Mouse (Mus musculus) MEL (cell line): ENCODE measurements at regions not wholly inside any gene's neighbourhood (a gene's known extent, or its start where the extent isn't known, plus 50 kb on each side); places are given as distances from the start of the nearest gene placed in this dataset.

Experiments
- DNase-seq: peaks from one replicate; pipeline ENCODE4 v3.0.0; 2011; ENCODE audit warnings: low read depth, low spot score
- H3K27ac ChIP-seq: 2 replicates; pipeline ENCODE4 v1.5.1; 2012; ENCODE audit warnings: low read depth, mild to moderate bottlenecking, control low read depth, low read length, moderate library complexity; ENCODE audit not compliant: control insufficient read depth
- H3K27me3 ChIP-seq, 2 experiments: fragments of 150-350 bp in 1 of 2; sonication (generic) in 1 of 2; 2 replicates each; pipeline ENCODE4 v1.6.1; 2012; ENCODE audit warnings: low read length in 2 of 2, mild to moderate bottlenecking in 2 of 2, improper control_type of control experiment in 1 of 2, moderate library complexity in 1 of 2; ENCODE audit not compliant: insufficient read depth in 2 of 2, control insufficient read depth in 1 of 2
- H3K36me3 ChIP-seq, 2 experiments: 2 replicates each; pipeline ENCODE4 v1.6.1; 2012 to 2014; ENCODE audit warnings: low read length in 2 of 2, improper control_type of control experiment in 1 of 2, inconsistent platforms in 1 of 2, mild to moderate bottlenecking in 1 of 2; ENCODE audit not compliant: insufficient read depth in 2 of 2, control insufficient read depth in 1 of 2
- H3K4me1 ChIP-seq, 2 experiments: fragments of 150-350 bp in 1 of 2; sonication (generic) in 1 of 2; 2 replicates each; pipeline ENCODE4 v1.6.1; 2012; ENCODE audit warnings: low read length in 2 of 2, improper control_type of control experiment in 1 of 2, mild to moderate bottlenecking in 1 of 2; ENCODE audit not compliant: insufficient read depth in 2 of 2, control insufficient read depth in 1 of 2
- H3K4me3 ChIP-seq, 2 experiments: fragments of 150-350 bp in 1 of 2; sonication (generic) in 1 of 2; 2 replicates each; pipeline ENCODE4 v1.5.1; 2012; ENCODE audit warnings: low read depth in 2 of 2, low read length in 2 of 2, mild to moderate bottlenecking in 2 of 2, moderate library complexity in 2 of 2, control low read depth in 1 of 2, improper control_type of control experiment in 1 of 2; ENCODE audit not compliant: control insufficient read depth in 1 of 2, insufficient read depth in 1 of 2
- H3K79me2 ChIP-seq: 2 replicates; pipeline ENCODE4 v1.6.1; 2012; ENCODE audit warnings: mild to moderate bottlenecking, low read length, moderate library complexity; ENCODE audit not compliant: control insufficient read depth, poor library complexity, insufficient read depth
- H3K9ac ChIP-seq: 2 replicates; pipeline ENCODE4 v1.6.1; 2012; ENCODE audit warnings: low read depth, mild to moderate bottlenecking, control low read depth, low read length, moderate library complexity; ENCODE audit not compliant: control insufficient read depth, poor library complexity, severe bottlenecking
- H3K9me3 ChIP-seq: fragments of 150-350 bp; sonication (generic); replicated peaks from 2 replicates; pipeline ENCODE4 v1.6.1; 2012; ENCODE audit warnings: mild to moderate bottlenecking, low read length, improper control_type of control experiment, moderate library complexity; ENCODE audit not compliant: insufficient read depth
- BHLHE40 ChIP-seq: IDR thresholded peaks from 2 replicates; pipeline ENCODE4 v1.6.1; 2012; ENCODE audit warnings: low read depth, mild to moderate bottlenecking, inconsistent platforms, low read length, improper control_type of control experiment, borderline replicate concordance
- CHD2 ChIP-seq: IDR thresholded peaks from 2 replicates; pipeline ENCODE4 v1.6.1; 2011; ENCODE audit warnings: low read length, improper control_type of control experiment
- CTCF ChIP-seq, 3 experiments: IDR thresholded peaks in 2 of 3; conservative IDR thresholded peaks in 1 of 3; 2 replicates each; pipeline ENCODE4 v1.5.1; 2011 to 2012; ENCODE audit warnings: low read length in 3 of 3, low read depth in 2 of 3, mild to moderate bottlenecking in 2 of 3, improper control_type of control experiment in 1 of 3, inconsistent platforms in 1 of 3, mixed read lengths in 1 of 3, moderate library complexity in 1 of 3; ENCODE audit not compliant: control insufficient read depth in 1 of 3, insufficient read depth in 1 of 3, poor library complexity in 1 of 3, severe bottlenecking in 1 of 3
- ELF1 ChIP-seq: IDR thresholded peaks from 2 replicates; pipeline ENCODE4 v1.6.1; 2014; ENCODE audit warnings: low read depth, mild to moderate bottlenecking, inconsistent platforms, low read length, improper control_type of control experiment, moderate library complexity
- EP300 ChIP-seq, 2 experiments: IDR thresholded peaks; 2 replicates each; pipeline ENCODE4 v1.6.1; 2011; ENCODE audit warnings: improper control_type of control experiment in 2 of 2, low read length in 2 of 2, low read depth in 1 of 2, mild to moderate bottlenecking in 1 of 2
- ETS1 ChIP-seq: IDR thresholded peaks from 2 replicates; pipeline ENCODE4 v1.6.1; 2012; ENCODE audit warnings: low read depth, mild to moderate bottlenecking, inconsistent platforms, low read length, improper control_type of control experiment, moderate library complexity
- GABPA ChIP-seq: IDR thresholded peaks from 2 replicates; pipeline ENCODE4 v1.6.1; 2012; ENCODE audit warnings: low read depth, mild to moderate bottlenecking, inconsistent platforms, low read length, improper control_type of control experiment, moderate library complexity
- JUND ChIP-seq: IDR thresholded peaks from 2 replicates; pipeline ENCODE4 v1.6.1; 2011; ENCODE audit warnings: low read depth, mild to moderate bottlenecking, improper control_type of control experiment, low read length
- KAT2A ChIP-seq: conservative IDR thresholded peaks from 2 replicates; pipeline ENCODE4 v1.6.1; 2012; ENCODE audit warnings: low read depth, low read length, improper control_type of control experiment, inconsistent platforms
- MAX ChIP-seq: IDR thresholded peaks from 2 replicates; pipeline ENCODE4 v1.6.1; 2011; ENCODE audit warnings: low read length, improper control_type of control experiment
- MAZ ChIP-seq: IDR thresholded peaks from 2 replicates; pipeline ENCODE4 v1.6.1; 2012; ENCODE audit warnings: low read depth, mild to moderate bottlenecking, inconsistent platforms, low read length, improper control_type of control experiment
- MEF2A ChIP-seq: IDR thresholded peaks from 2 replicates; pipeline ENCODE4 v1.6.1; 2014; ENCODE audit warnings: low read depth, mild to moderate bottlenecking, inconsistent platforms, low read length, improper control_type of control experiment; ENCODE audit not compliant: poor library complexity, insufficient replicate concordance, severe bottlenecking; ENCODE audit errors: extremely low read depth
- MXI1 ChIP-seq: IDR thresholded peaks from 2 replicates; pipeline ENCODE4 v1.6.1; 2011; ENCODE audit warnings: mild to moderate bottlenecking, low read depth, low read length, improper control_type of control experiment
- MYB ChIP-seq: IDR thresholded peaks from 2 replicates; pipeline ENCODE4 v1.6.1; 2011; ENCODE audit warnings: mild to moderate bottlenecking, low read depth, low read length, improper control_type of control experiment
- MYC ChIP-seq: IDR thresholded peaks from 2 replicates; pipeline ENCODE4 v1.6.1; 2011; ENCODE audit warnings: low read depth, mild to moderate bottlenecking, low read length, improper control_type of control experiment, moderate library complexity
- NELFE ChIP-seq: IDR thresholded peaks from 2 replicates; pipeline ENCODE4 v1.6.1; 2011; ENCODE audit warnings: low read depth, low read length, improper control_type of control experiment
- NRF1 ChIP-seq: IDR thresholded peaks from 2 replicates; pipeline ENCODE4 v1.6.1; 2014; ENCODE audit warnings: low read depth, mild to moderate bottlenecking, inconsistent platforms, low read length, improper control_type of control experiment, moderate library complexity; ENCODE audit not compliant: poor library complexity, insufficient read depth, severe bottlenecking
- POLR2A ChIP-seq, 2 experiments: IDR thresholded peaks; 2 replicates each; pipeline ENCODE4 v1.6.1; 2011 to 2012; ENCODE audit warnings: low read length in 2 of 2, mild to moderate bottlenecking in 2 of 2, control low read depth in 1 of 2, improper control_type of control experiment in 1 of 2, low read depth in 1 of 2, moderate library complexity in 1 of 2; ENCODE audit not compliant: control insufficient read depth in 1 of 2, insufficient read depth in 1 of 2, poor library complexity in 1 of 2
- POLR2AphosphoS5 ChIP-seq: IDR thresholded peaks from 2 replicates; pipeline ENCODE4 v1.6.1; 2012; ENCODE audit warnings: low read depth, borderline replicate concordance, mild to moderate bottlenecking, inconsistent platforms, low read length, moderate library complexity, mixed read lengths
- RAD21 ChIP-seq: IDR thresholded peaks from 2 replicates; pipeline ENCODE4 v1.6.1; 2011; ENCODE audit warnings: mild to moderate bottlenecking, low read depth, low read length, improper control_type of control experiment
- TAL1 ChIP-seq: IDR thresholded peaks from 2 replicates; pipeline ENCODE4 v1.6.1; 2012; ENCODE audit warnings: mild to moderate bottlenecking, inconsistent platforms, low read length, moderate library complexity, mixed read lengths
- TBP ChIP-seq: IDR thresholded peaks from 2 replicates; pipeline ENCODE4 v1.8.0; 2011; ENCODE audit warnings: low read depth, low read length, improper control_type of control experiment
- TCF12 ChIP-seq: IDR thresholded peaks from 2 replicates; pipeline ENCODE4 v1.6.1; 2014; ENCODE audit warnings: low read depth, mild to moderate bottlenecking, inconsistent platforms, low read length, improper control_type of control experiment, moderate library complexity
- USF1 ChIP-seq: IDR thresholded peaks from 2 replicates; pipeline ENCODE4 v1.6.1; 2014; ENCODE audit warnings: low read depth, mild to moderate bottlenecking, inconsistent platforms, low read length, improper control_type of control experiment, moderate library complexity
- ZC3H11A ChIP-seq: IDR thresholded peaks from 2 replicates; pipeline ENCODE4 v1.6.1; 2012; ENCODE audit warnings: low read depth, mild to moderate bottlenecking, inconsistent platforms, low read length, improper control_type of control experiment
- ZKSCAN1 ChIP-seq: IDR thresholded peaks from 2 replicates; pipeline ENCODE4 v1.6.1; 2012; ENCODE audit warnings: low read depth, mild to moderate bottlenecking, inconsistent platforms, low read length, improper control_type of control experiment, moderate library complexity
- ZMIZ1 ChIP-seq: IDR thresholded peaks from 2 replicates; pipeline ENCODE4 v1.6.1; 2012; ENCODE audit warnings: low read depth, mild to moderate bottlenecking, inconsistent platforms, low read length, improper control_type of control experiment, moderate library complexity
- ZNF384 ChIP-seq: IDR thresholded peaks from 2 replicates; pipeline ENCODE4 v1.6.1; 2012; ENCODE audit warnings: low read depth, mild to moderate bottlenecking, inconsistent platforms, low read length, improper control_type of control experiment

DNA sequence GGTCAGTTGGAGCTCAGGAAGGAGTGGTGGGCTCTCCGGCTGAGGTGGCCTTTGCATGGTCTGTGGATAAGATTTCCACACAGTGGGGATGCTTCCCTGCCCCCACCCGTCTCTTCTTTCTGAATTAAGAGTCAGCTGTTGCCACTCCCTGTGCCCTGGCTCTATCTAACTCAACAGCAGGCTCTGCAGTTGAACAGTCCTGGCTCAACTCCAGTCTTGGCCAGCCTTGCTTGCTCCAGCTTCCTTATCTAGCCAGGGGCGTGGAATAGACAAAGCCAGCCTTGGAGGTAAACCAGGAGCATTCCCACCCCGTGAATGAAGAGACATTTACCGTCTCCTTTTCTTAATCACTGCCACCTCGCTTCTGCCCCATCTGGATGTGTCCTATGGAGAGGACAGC lies 89.7 kb downstream of the Mn1 start (continued):
- TF ChIP-seq TAL1: peak; percentile 97
- peak; percentile 100 for TF ChIP-seq ETS1

- peak; percentile 84 for TF ChIP-seq ZNF384
- TF ChIP-seq NELFE: no peak
- TF ChIP-seq MYB: peak; percentile 79
- TF ChIP-seq, all 39 proteins: peak for 2
- H3K4me1 ChIP-seq: peaks cover 11 to 50% of the 10 kb centered on the region in 2 experiments
- H3K79me2 ChIP-seq: no peaks in the 10 kb centered on the region; the same call in 1 of the 2 replicates
- no peaks in the 10 kb centered on the region for H3K27me3 ChIP-seq
- H3K36me3 ChIP-seq: peaks cover 0 to 28% of the 10 kb centered on the region in 2 experiments; a peak in 2 of 4 replicates
- H3K27ac ChIP-seq: peak overlapping the region; percentile 87
- H3K4me3 ChIP-seq: peak overlapping the region; percentile 22 to 25
- no peak for DNase-seq
- no peaks in the 10 kb centered on the region for H3K9me3 ChIP-seq
- H3K9ac ChIP-seq: peak overlapping the region; percentile 44
These were observed 90.2 kb downstream of the Mn1 start for GRCm38 (mm10) chr5:111507332-111507731.

- Histone ChIP-seq H3K27ac (peak overlapping the region; percentile 90), H3K9ac (peak overlapping the region; percentile 76), H3K79me2 (no peaks in the 10 kb centered on the region; the same call in 1 of the 2 replicates), H3K4me3 (peak overlapping the region; percentile 58 to 69), H3K27me3 (no peaks in the 10 kb centered on the region), H3K4me1 (peaks cover 11 to 57% of the 10 kb centered on the region in 2 experiments), H3K36me3 (peaks cover 0 to 28% of the 10 kb centered on the region in 2 experiments; a peak in 2 of 4 replicates), H3K9me3 (no peaks in the 10 kb centered on the region)
- DNase-seq: peak; percentile 97
- TF ChIP-seq NELFE (peak; percentile 95), MXI1 (peak; percentile 70; the same call in 1 of the 2 replicates), ZC3H11A (no peak), RAD21 (no peak), MYC (peak; percentile 52), ELF1 (peak; percentile 76), ETS1 (peak; percentile 82; the same call in 1 of the 2 replicates), CTCF (IDR thresholded peaks at IDR 0.05 in 2 of 3, conservative IDR thresholded peaks at IDR 0.05 in 1 of 3; ENCODE audit: control insufficient read depth in 1 of 3, insufficient read depth in 1 of 3, low read depth in 2 of 3, low read length in 3 of 3, poor library complexity in 1 of 3, severe bottlenecking in 1 of 3) (no peak), GABPA (no peak), ZNF384 (no peak), KAT2A (no peak), ZMIZ1 (peak; percentile 86; the same call in 1 of the 2 replicates), MEF2A (no peak), MYB (peak; percentile 37; the same call in 1 of the 2 replicates), USF1 (0 out of 2 replicates have a peak, but pooled peaks have one; percentile 12), MAX (no peak), ZKSCAN1 (no peak), TCF12 (peak; percentile 43), NRF1 (peak; percentile 54), TBP (peak; percentile 87), EP300 (IDR thresholded peaks at IDR 0.05; ENCODE audit: low read depth in 1 of 2, low read length in 2 of 2) (peak in 1 of 2 experiments; percentile 71; a peak in 2 of 4 replicates), POLR2AphosphoS5 (no peak), BHLHE40 (no peak), MAZ (peak; percentile 64; the same call in 1 of the 2 replicates), POLR2A (IDR thresholded peaks at IDR 0.05; ENCODE audit: control insufficient read depth in 1 of 2, insufficient read depth in 1 of 2, low read depth in 1 of 2, low read length in 2 of 2, poor library complexity in 1 of 2) (peak; percentile 58 to 90; a peak in 2 of 4 replicates), CHD2 (peak; percentile 60), JUND (no peak)
These were observed 91.9 kb downstream of the Mn1 start for GRCm38 (mm10) chr5:111509014-111509561.
